ENCODE assay signal across 35 mouse cellular contexts in the genomic region with DNA sequence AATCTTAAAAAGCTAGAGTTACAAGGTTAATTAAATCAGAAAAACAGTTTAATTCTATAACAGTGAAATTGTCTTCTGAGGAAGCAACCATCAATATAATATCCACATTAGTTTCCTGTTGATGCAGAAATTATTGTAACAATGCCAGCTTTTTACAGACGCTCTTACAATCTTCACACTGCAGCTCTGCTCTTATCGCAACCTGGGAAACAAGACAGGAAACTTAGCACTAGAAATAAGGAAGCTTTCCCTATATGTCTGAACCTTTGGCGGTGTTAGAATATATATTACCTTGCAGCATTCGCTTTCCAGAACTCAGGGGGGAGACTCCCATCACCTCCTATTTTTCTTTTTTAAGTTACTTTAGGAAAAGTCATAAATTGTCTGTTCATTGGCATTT. TPM values are rescaled to one million over a fixed set of nuclear protein-coding genes. Genes with fewer than 3 reads are reported as not detected.
DNase-seq lines count a peak whose midpoint lies in the region; ATAC-seq and TF ChIP-seq lines count a peak whose summit lies in the region.
"Had no signal": no experiment of that assay in that cellular context is flagged by ENCODE, and none has a peak within 500 bp of the region (broad histone marks: within the 10 kb centered on the region; RNA-seq: fewer than 3 reads in every experiment).

No protein-coding gene starts in this region.

- peaks cover 2% of the 10 kb centered on the region for H3K4me1 ChIP-seq in heart, adult 2 months (ENCODE audit: control insufficient read depth, insufficient read depth, low read length)
- H3K4me1 ChIP-seq in liver, postnatal 0 days (ENCODE audit: insufficient read depth), result no peaks in the 10 kb centered on the region
- peaks cover 3% of the 10 kb centered on the region; the same call in 1 of the 2 replicates for H3K4me1 ChIP-seq in liver, embryonic 11.5 days (replicated peaks; ENCODE audit: control insufficient read depth, insufficient read depth, low read length)
- no peaks in the 10 kb centered on the region for H3K4me1 ChIP-seq in intestine, postnatal 0 days (replicated peaks; ENCODE audit: control insufficient read depth, insufficient read depth, low read length)
- H3K4me1 ChIP-seq: forebrain, embryonic 10.5 days; forebrain, embryonic 15.5 days; heart, embryonic 15.5 days; hindbrain, embryonic 13.5 days; kidney, embryonic 15.5 days; liver, embryonic 13.5 days; lung, embryonic 15.5 days had no signal

- peak overlapping the region; percentile 32 for H3K27ac ChIP-seq in heart, adult 2 months
- H3K27ac ChIP-seq in liver, postnatal 0 days (ENCODE audit: low read depth), result no peak overlapping the region
- H3K27ac ChIP-seq in liver, embryonic 11.5 days (ENCODE audit: low read depth, low read length), result no peak overlapping the region
- no peak overlapping the region for H3K27ac ChIP-seq in intestine, postnatal 0 days (ENCODE audit: low read depth, low read length)
- H3K27ac ChIP-seq: forebrain, embryonic 10.5 days; forebrain, embryonic 15.5 days; heart, embryonic 15.5 days; hindbrain, embryonic 13.5 days; liver, embryonic 13.5 days; lung, embryonic 15.5 days had no signal

- ATAC-seq in liver, postnatal 0 days, result no peak
- no peak for ATAC-seq in liver, embryonic 11.5 days (replicated peaks; ENCODE audit: low FRiP score)
- peak; percentile 90 for ATAC-seq in megakaryocyte progenitor cell, adult 5-6 weeks (replicated peaks; ENCODE audit: poor library complexity)
- no peak for ATAC-seq in activated CD4-positive, CD25-positive, alpha-beta regulatory T cell, adult 4 months
- no peak for ATAC-seq in intestine, postnatal 0 days
- ATAC-seq: forebrain, embryonic 15.5 days; intestine, embryonic 16.5 days; midbrain, embryonic 16.5 days had no signal

- peaks cover 4% of the 10 kb centered on the region for H3K36me3 ChIP-seq in heart, adult 2 months (ENCODE audit: control insufficient read depth, insufficient read depth, low read length)
- 0 out of 2 replicates have a peak, but pooled peaks cover 2% of the 10 kb centered on the region for H3K36me3 ChIP-seq in liver, postnatal 0 days (replicated peaks; ENCODE audit: insufficient read depth, low read length)
- no peaks in the 10 kb centered on the region for H3K36me3 ChIP-seq in liver, embryonic 11.5 days (ENCODE audit: control insufficient read depth, insufficient read depth, low read length)
- H3K36me3 ChIP-seq in intestine, postnatal 0 days (ENCODE audit: control insufficient read depth, insufficient read depth), result peaks cover 6% of the 10 kb centered on the region; the same call in 1 of the 2 replicates
- H3K36me3 ChIP-seq: heart, embryonic 15.5 days; liver, embryonic 13.5 days had no signal

- no peaks in the 10 kb centered on the region for H3K79me2 ChIP-seq in heart, adult 2 months (replicated peaks; ENCODE audit: control insufficient read depth, insufficient read depth, low read length)

- no peak overlapping the region for H3K4me2 ChIP-seq in liver, postnatal 0 days (ENCODE audit: low read depth, low read length)
- no peak overlapping the region for H3K4me2 ChIP-seq in liver, embryonic 11.5 days
- no peak overlapping the region for H3K4me2 ChIP-seq in intestine, postnatal 0 days (replicated peaks; ENCODE audit: low read depth)
- H3K4me2 ChIP-seq: forebrain, embryonic 15.5 days; heart, embryonic 15.5 days; hindbrain, embryonic 13.5 days; kidney, embryonic 15.5 days; liver, embryonic 13.5 days; lung, embryonic 15.5 days; midbrain, embryonic 11.5 days had no signal

- no peak for DNase-seq in heart, adult 2 months
- DNase-seq in heart, adult 9 months (ENCODE audit: low spot score in 2 of 2), result no peak
- DNase-seq in liver, postnatal 0 days, result no peak
- DNase-seq in liver, embryonic 11.5 days (ENCODE audit: low spot score), result no peak
- peak; percentile 91 for DNase-seq in MEL-GATA-1-ER (ENCODE audit: extremely low read depth, low read depth)
- DNase-seq: adrenal gland, adult 2 months; adrenal gland, postnatal 36 days; cerebellum, adult 18-20 months; cerebellum, postnatal 14 days; gastrocnemius, postnatal 25 days; heart, adult 18-20 months; heart, postnatal 36 days; kidney, postnatal 4 days; layer of hippocampus, postnatal 36 days; left cerebral cortex, postnatal 4 days; liver, embryonic 13.5 days; spleen, adult 18-20 months; thymus, postnatal 14 days had no signal

- no peaks in the 10 kb centered on the region for H3K27me3 ChIP-seq in heart, adult 2 months (ENCODE audit: control insufficient read depth, insufficient read depth, low read length)
- no peaks in the 10 kb centered on the region for H3K27me3 ChIP-seq in liver, postnatal 0 days (ENCODE audit: insufficient read depth, low read length)
- no peaks in the 10 kb centered on the region for H3K27me3 ChIP-seq in liver, embryonic 11.5 days (replicated peaks; ENCODE audit: control insufficient read depth, insufficient read depth, low read length)
- no peaks in the 10 kb centered on the region for H3K27me3 ChIP-seq in intestine, postnatal 0 days (replicated peaks; ENCODE audit: control insufficient read depth, insufficient read depth, low read length)
- H3K27me3 ChIP-seq: forebrain, embryonic 15.5 days; heart, embryonic 15.5 days; hindbrain, embryonic 13.5 days; kidney, embryonic 15.5 days; liver, embryonic 13.5 days; lung, embryonic 15.5 days had no signal

- no peaks in the 10 kb centered on the region for H3K9me3 ChIP-seq in liver, postnatal 0 days (ENCODE audit: low read length)
- H3K9me3 ChIP-seq in liver, embryonic 11.5 days (ENCODE audit: control insufficient read depth, low read length), result no peaks in the 10 kb centered on the region
- no peaks in the 10 kb centered on the region for H3K9me3 ChIP-seq in intestine, postnatal 0 days (ENCODE audit: control insufficient read depth)
- H3K9me3 ChIP-seq: forebrain, embryonic 10.5 days; forebrain, embryonic 15.5 days; heart, embryonic 15.5 days; hindbrain, embryonic 13.5 days; kidney, embryonic 15.5 days; liver, embryonic 13.5 days; lung, embryonic 15.5 days had no signal

- H3K4me3 ChIP-seq in heart, adult 2 months, result no peak overlapping the region
- H3K4me3 ChIP-seq in liver, postnatal 0 days (ENCODE audit: low read depth, low read length), result no peak overlapping the region
- no peak overlapping the region for H3K4me3 ChIP-seq in liver, embryonic 11.5 days (ENCODE audit: low read depth, low read length)
- no peak overlapping the region for H3K4me3 ChIP-seq in intestine, postnatal 0 days (ENCODE audit: low read depth, low read length)
- H3K4me3 ChIP-seq: forebrain, embryonic 10.5 days; forebrain, embryonic 15.5 days; heart, embryonic 15.5 days; hindbrain, embryonic 13.5 days; kidney, embryonic 15.5 days; liver, embryonic 13.5 days; lung, embryonic 15.5 days had no signal

- intact Hi-C loops in heart, adult 2 months (cut with DNase I), result no loop called here

- no peak for TF ChIP-seq EP300 in heart, adult 2 months (IDR thresholded peaks at IDR 0.05; ENCODE audit: insufficient read depth, low read depth, low read length)
- peak; percentile 35; the same call in 1 of the 2 replicates for TF ChIP-seq EP300 in liver, postnatal 0 days (IDR thresholded peaks at IDR 0.05; ENCODE audit: low read depth)

- TF ChIP-seq CTCF in heart, adult 2 months (IDR thresholded peaks at IDR 0.05), result no peak
- no peak for TF ChIP-seq CTCF in liver, postnatal 0 days (IDR thresholded peaks at IDR 0.05; ENCODE audit: low read depth)
- TF ChIP-seq CTCF in intestine, postnatal 0 days (IDR thresholded peaks at IDR 0.05; ENCODE audit: low read depth), result no peak

- no peak for TF ChIP-seq POLR2A in heart, adult 2 months (IDR thresholded peaks at IDR 0.05; ENCODE audit: insufficient read depth, low read depth, low read length)

- no peak overlapping the region for H3K9ac ChIP-seq in heart, adult 2 months (ENCODE audit: low read depth, low read length)
- H3K9ac ChIP-seq in liver, postnatal 0 days (replicated peaks), result no peak overlapping the region
- no peak overlapping the region for H3K9ac ChIP-seq in liver, embryonic 11.5 days (ENCODE audit: low read depth, low read length)
- no peak overlapping the region for H3K9ac ChIP-seq in intestine, postnatal 0 days (ENCODE audit: low read depth, low read length)
- H3K9ac ChIP-seq: forebrain, embryonic 15.5 days; heart, embryonic 15.5 days; hindbrain, embryonic 13.5 days; kidney, embryonic 15.5 days; liver, embryonic 13.5 days; lung, embryonic 15.5 days had no signal

- 34% methylated on average over 4 of the region's 4 CpGs for WGBS in heart, adult 2 months
- WGBS in liver, postnatal 0 days (ENCODE audit: insufficient replicate concordance), result 38% methylated on average over 4 of the region's 4 CpGs
- WGBS in liver, embryonic 11.5 days, result 45% methylated on average over 4 of the region's 4 CpGs
- 75% methylated on average over 4 of the region's 4 CpGs for WGBS in intestine, postnatal 0 days

RNA-seq across cellular contexts. Expression of a gene that starts 41.1 kb away (rescaled TPM):
- not detected for total RNA-seq in heart, adult 2 months (2021)
- polyA plus RNA-seq in heart, adult 2 months (2012; rRNA removed), result not detected in 2 replicates
- not detected in 2 replicates for polyA plus RNA-seq in liver, postnatal 0 days (2015; fragmentation: Nextera tagmentation; extraction: Ambion mirVana)
- 0.13 and 0.30 TPM in 2 replicates for polyA plus RNA-seq in liver, embryonic 11.5 days (2014; fragmentation: Nextera tagmentation; extraction: Ambion mirVana)
- not detected in 2 replicates for total RNA-seq in megakaryocyte progenitor cell, adult 5-6 weeks (2015)
- total RNA-seq in megakaryocyte progenitor cell, adult 5-6 weeks (2017), result not detected in 2 replicates
- under 1 TPM in 1 of 2 experiments, not detected in 1; 0.20 TPM for polyA plus RNA-seq in activated CD4-positive, CD25-positive, alpha-beta regulatory T cell, adult 4 months (2017; shearing (Covaris generic))
- polyA plus RNA-seq in intestine, postnatal 0 days (2015; fragmentation: Nextera tagmentation; extraction: Ambion mirVana), result 28.9 and 32.5 TPM in 2 replicates
- total RNA-seq: adrenal gland, adult 2 months; adrenal gland, postnatal 36 days; gastrocnemius, adult 18-20 months; gastrocnemius, postnatal 25 days; heart, adult 18-20 months; heart, postnatal 36 days; layer of hippocampus, adult 8-10 months; layer of hippocampus, postnatal 36 days; left cerebral cortex, postnatal 4 days; neutrophil, adult 5-6 weeks had no signal
- polyA plus RNA-seq: adrenal gland, adult 2 months; brain, embryonic 14.5 days; frontal cortex, adult 2 months had no signal

RNA-seq across cellular contexts. Expression of a gene that starts 48.0 kb away (rescaled TPM):
- total RNA-seq in heart, adult 2 months (2021), result 10 to 100 TPM; 37.0 to 40.3 TPM
- 16.8 and 33.1 TPM in 2 replicates for polyA plus RNA-seq in heart, adult 2 months (2012; rRNA removed)
- polyA plus RNA-seq in liver, postnatal 0 days (2015; fragmentation: Nextera tagmentation; extraction: Ambion mirVana), result 3.8 TPM in 2 replicates
- polyA plus RNA-seq in liver, embryonic 11.5 days (2014; fragmentation: Nextera tagmentation; extraction: Ambion mirVana), result 12.2 and 14.6 TPM in 2 replicates
- 0.64 and 0.69 TPM in 2 replicates for total RNA-seq in megakaryocyte progenitor cell, adult 5-6 weeks (2015)
- 0.46 and 1.2 TPM in 2 replicates for total RNA-seq in megakaryocyte progenitor cell, adult 5-6 weeks (2017)
- polyA plus RNA-seq in activated CD4-positive, CD25-positive, alpha-beta regulatory T cell, adult 4 months (2017; shearing (Covaris generic)), result not detected
- 6.1 and 6.3 TPM in 2 replicates for polyA plus RNA-seq in intestine, postnatal 0 days (2015; fragmentation: Nextera tagmentation; extraction: Ambion mirVana)
- total RNA-seq: neutrophil, adult 5-6 weeks had no signal

Comparison
In these comparisons a context has a peak if more than half of its experiments do, and no peak if none do; other contexts are left out.
1. RNA of a gene that starts 41.1 kb away (polyA plus RNA-seq): 28.9 to 32.5 TPM in intestine, postnatal 0 days; 0.13 to 0.30 TPM in liver, embryonic 11.5 days, 0.20 TPM in activated CD4-positive, CD25-positive, alpha-beta regulatory T cell, adult 4 months, not detected in liver, postnatal 0 days and not detected in heart, adult 2 months; every median in the first group is over 10 times any median in the second.